Mouse (Mus musculus) hindbrain, embryonic 16.5 days (tissue): Measurements from ENCODE around the gene AW209491. TPM values are rescaled to one million over a fixed set of nuclear protein-coding genes. Genes with fewer than 3 reads are reported as not detected.

ENCODE experiments used
- ATAC-seq: fragments of 200-750 bp; cut with Nextera tagmentation; 2 replicates; pipeline ENCODE4 v1.8.0; 2017; ENCODE audit warnings: moderate TSS enrichment, moderate library complexity
- H3K27ac ChIP-seq: fragments of 300-500 bp; sonication (generic); 2 replicates; pipeline ENCODE4 v1.5.1; 2014; ENCODE audit warnings: low read depth, mild to moderate bottlenecking, control low read depth, low read length, moderate library complexity
- H3K27me3 ChIP-seq: fragments of 300-500 bp; sonication (generic); replicated peaks from 2 replicates; pipeline ENCODE4 v1.6.1; 2014; ENCODE audit warnings: low read length; ENCODE audit not compliant: control insufficient read depth, insufficient read depth
- H3K36me3 ChIP-seq: fragments of 300-500 bp; sonication (generic); 2 replicates; pipeline ENCODE4 v1.6.1; 2014; ENCODE audit warnings: mild to moderate bottlenecking, low read length, moderate library complexity, mixed read lengths; ENCODE audit not compliant: control insufficient read depth, insufficient read depth
- H3K4me1 ChIP-seq: fragments of 300-500 bp; sonication (generic); 2 replicates; pipeline ENCODE4 v1.6.1; 2014; ENCODE audit warnings: low read depth, low read length; ENCODE audit not compliant: control insufficient read depth, insufficient read depth
- H3K4me2 ChIP-seq: fragments of 300-500 bp; sonication (generic); 2 replicates; pipeline ENCODE4 v1.6.1; 2014; ENCODE audit warnings: mild to moderate bottlenecking, low read length, control low read depth, moderate library complexity
- H3K4me3 ChIP-seq: fragments of 300-500 bp; sonication (generic); 2 replicates; pipeline ENCODE4 v1.5.1; 2014; ENCODE audit warnings: mild to moderate bottlenecking, low read length, control low read depth, moderate library complexity
- H3K9ac ChIP-seq: fragments of 300-500 bp; sonication (generic); 2 replicates; pipeline ENCODE4 v1.6.1; 2014; ENCODE audit warnings: low read depth, mild to moderate bottlenecking, control low read depth, low read length, moderate library complexity
- H3K9me3 ChIP-seq: fragments of 300-500 bp; sonication (generic); 2 replicates; pipeline ENCODE4 v1.6.1; 2014; ENCODE audit warnings: mild to moderate bottlenecking, low read length, moderate library complexity; ENCODE audit not compliant: control insufficient read depth
- WGBS: fragments of 180-500 bp; shearing (Covaris S2); extraction: QIAGEN DNeasy Blood & Tissue Kit; methylation state at CpG from one replicate; pipeline ENCODE4 v1.1.7; 2014; 5-methylcytosine and 5-hydroxymethylcytosine counted together
- polyA plus RNA-seq: library from polyadenylated mRNA; unstranded; fragments of >200 nt; fragmentation: Nextera tagmentation; extraction: Ambion mirVana; gene quantifications from 2 replicates; pipeline ENCODE4 v1.2.1, GENCODE M21; 2015

The AW209491 gene
- 45.2 and 47.6 TPM in 2 replicates for polyA plus RNA-seq

DNA sequence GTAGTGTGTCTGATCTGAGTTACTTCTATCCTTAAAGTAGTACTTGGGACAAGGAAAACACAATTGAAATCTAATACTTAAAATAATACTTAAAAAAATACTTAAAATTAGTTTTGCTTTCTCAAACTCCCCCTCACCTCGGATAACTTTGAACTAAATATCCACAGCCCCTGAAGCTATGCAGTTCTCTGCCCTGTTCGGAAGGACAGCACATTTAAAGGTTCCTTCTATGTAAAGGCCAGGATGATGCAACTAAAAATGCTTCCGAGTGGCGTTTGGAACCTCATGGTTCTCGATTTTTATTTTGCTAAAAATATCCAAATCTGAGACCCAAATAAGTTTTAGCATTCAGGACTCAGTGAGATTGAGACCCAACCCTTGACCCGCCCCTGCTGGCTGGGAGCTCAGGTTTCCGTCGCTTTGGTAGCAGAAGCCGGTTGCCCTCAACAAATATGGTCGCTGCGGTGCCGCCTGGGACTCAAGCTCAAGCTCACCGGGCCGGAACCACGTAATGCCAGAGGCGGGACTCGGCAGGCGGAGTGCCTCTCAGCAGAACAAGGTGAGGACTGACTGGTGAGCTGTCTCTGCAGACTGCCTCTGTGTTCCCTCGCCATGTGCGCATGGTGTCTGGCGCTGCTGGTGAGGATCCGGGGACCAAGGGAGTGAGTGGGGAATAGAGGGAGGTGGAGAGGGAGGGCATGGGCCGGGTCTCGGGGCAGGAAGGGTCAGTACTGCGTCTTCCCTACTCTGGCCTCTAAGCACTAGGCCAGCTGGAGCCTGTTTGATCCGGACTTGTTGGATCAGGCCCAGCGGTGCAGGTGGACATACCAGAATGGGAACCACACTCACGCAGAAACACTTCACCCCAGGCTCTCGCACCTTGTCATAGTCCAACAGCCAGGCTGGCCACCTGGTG lies at the start of gene AW209491:
Gene AW209491, plus strand, starts transcription at position 429 of the 916 bp plus-strand sequence.
- Histone ChIP-seq H3K27ac (peak within 1 kb of the TSS; percentile 72), H3K9me3 (no peaks in the 10 kb centered on the region), H3K4me1 (peaks cover 9% of the 10 kb centered on the region), H3K36me3 (peaks cover 12% of the 10 kb centered on the region), H3K4me3 (peak within 1 kb of the TSS; percentile 54), H3K9ac (peak within 1 kb of the TSS; percentile 65), H3K4me2 (peak within 1 kb of the TSS; percentile 70), H3K27me3 (no peaks in the 10 kb centered on the region)
- WGBS = 2% methylated on average over 29 of the region's 29 CpGs
- ATAC-seq = peak; percentile 98

- H3K4me3 ChIP-seq = no peak overlapping the region
- H3K4me2 ChIP-seq = no peak overlapping the region
- no peak overlapping the region for H3K27ac ChIP-seq
- H3K9me3 ChIP-seq = no peaks in the 10 kb centered on the region
- no peak for ATAC-seq
- no peaks in the 10 kb centered on the region for H3K4me1 ChIP-seq
- H3K27me3 ChIP-seq = no peaks in the 10 kb centered on the region
- WGBS = 79% methylated on average over 3 of the region's 3 CpGs
- no peaks in the 10 kb centered on the region for H3K36me3 ChIP-seq
- H3K9ac ChIP-seq = no peak overlapping the region
These were observed 49.6 kb upstream of the AW209491 start for GRCm38 (mm10) chr13:14580392-14580791.

GRCm38 (mm10) chr13:14602744-14603143 lies 27.2 kb upstream of the AW209491 start:
- 96% methylated on average over 2 of the region's 2 CpGs for WGBS
- H3K9me3 ChIP-seq = no peaks in the 10 kb centered on the region
- no peak overlapping the region for H3K27ac ChIP-seq
- no peak overlapping the region for H3K4me3 ChIP-seq
- H3K4me1 ChIP-seq = no peaks in the 10 kb centered on the region
- H3K4me2 ChIP-seq = no peak overlapping the region
- no peaks in the 10 kb centered on the region for H3K36me3 ChIP-seq
- H3K9ac ChIP-seq = no peak overlapping the region
- H3K27me3 ChIP-seq = no peaks in the 10 kb centered on the region
- no peak for ATAC-seq

DNA sequence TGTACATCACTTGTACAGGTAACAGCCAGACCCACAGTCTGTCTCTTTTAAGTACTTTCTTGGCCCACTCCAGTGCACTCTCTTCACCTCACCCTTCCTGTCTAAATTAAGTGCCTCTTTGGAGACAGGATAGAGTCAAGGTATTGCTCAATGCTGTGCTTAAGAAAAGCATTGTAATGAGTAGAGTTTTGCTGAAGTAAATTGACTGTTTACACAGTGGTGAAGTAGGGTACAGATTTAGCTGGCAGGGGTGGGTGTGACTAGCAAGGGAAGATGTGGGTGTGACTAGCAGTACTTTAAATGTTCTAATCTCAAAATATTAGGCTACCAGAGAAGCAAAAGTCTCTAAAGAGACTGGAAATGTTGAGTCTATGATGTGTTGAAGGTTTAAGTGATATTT lies 22.3 kb upstream of the AW209491 start:
- no peak for ATAC-seq
- Histone ChIP-seq H3K9ac (no peak overlapping the region), H3K27me3 (no peaks in the 10 kb centered on the region), H3K36me3 (peaks cover 5% of the 10 kb centered on the region; the same call in 1 of the 2 replicates), H3K4me3 (no peak overlapping the region), H3K4me1 (peaks cover 7% of the 10 kb centered on the region), H3K27ac (no peak overlapping the region), H3K9me3 (no peaks in the 10 kb centered on the region), H3K4me2 (no peak overlapping the region)

- Histone ChIP-seq H3K4me2 (peak overlapping the region; percentile 56), H3K27ac (peak overlapping the region; percentile 75; the same call in 1 of the 2 replicates), H3K9me3 (no peaks in the 10 kb centered on the region), H3K27me3 (no peaks in the 10 kb centered on the region), H3K4me1 (peaks cover 7% of the 10 kb centered on the region), H3K36me3 (peaks cover 13% of the 10 kb centered on the region), H3K4me3 (peak overlapping the region; percentile 94), H3K9ac (peak overlapping the region; percentile 78)
- 7% methylated on average over 10 of the region's 10 CpGs for WGBS
- peak; percentile 69 for ATAC-seq
These were observed 17.5 kb upstream of the AW209491 start for GRCm38 (mm10) chr13:14612463-14612862.

DNA sequence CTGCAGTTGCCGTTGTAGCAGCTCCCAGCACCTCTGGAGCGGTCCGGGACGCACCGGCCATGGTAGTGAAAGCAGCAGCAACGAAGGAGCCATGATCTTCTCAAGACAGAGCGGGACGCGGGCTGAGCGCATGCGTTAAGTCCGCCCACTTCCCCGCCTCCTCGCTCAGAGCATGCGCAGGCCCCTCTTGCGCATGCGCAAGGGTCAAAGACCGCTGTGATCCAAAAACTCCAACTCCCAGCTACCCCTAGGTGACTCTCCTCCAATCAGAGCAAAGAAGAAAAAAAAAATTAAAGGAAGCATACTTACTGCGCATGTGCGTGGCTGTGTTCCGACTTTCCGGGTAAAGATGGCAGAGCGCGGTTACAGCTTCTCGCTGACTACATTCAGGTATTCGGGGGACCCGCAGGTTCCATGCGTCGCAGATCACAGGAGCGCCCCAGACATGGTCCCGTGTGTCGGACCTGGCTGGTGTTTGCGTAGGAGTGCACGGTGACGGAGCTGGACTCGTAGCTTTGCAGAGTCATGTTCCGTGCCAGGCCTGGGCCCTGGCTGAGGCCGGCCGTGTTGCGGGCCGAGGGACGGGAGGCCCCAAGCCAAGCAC lies 16.9 kb upstream of the AW209491 start, which contains the start of the genes Mrpl32 and Psma2:
Gene Mrpl32, minus strand, starts transcription at position 240 of the 604 bp plus-strand sequence.
Gene Psma2, plus strand, starts transcription at position 315 of the 604 bp plus-strand sequence.
- Histone ChIP-seq H3K4me3 (peak within 1 kb of the TSS; percentile 94), H3K4me2 (peak within 1 kb of the TSS; percentile 71), H3K27me3 (no peaks in the 10 kb centered on the region), H3K9ac (peak within 1 kb of the TSS; percentile 90), H3K36me3 (peaks cover 15% of the 10 kb centered on the region), H3K4me1 (peaks cover 7% of the 10 kb centered on the region), H3K27ac (peak within 1 kb of the TSS; percentile 75), H3K9me3 (no peaks in the 10 kb centered on the region)
- peak; percentile 98 for ATAC-seq
- WGBS = under 1% methylated on average over 42 of the region's 42 CpGs

GRCm38 (mm10) chr13:14613553-14613952 lies 16.4 kb upstream of the AW209491 start:
- under 1% methylated on average over 9 of the region's 9 CpGs for WGBS
- H3K27me3 ChIP-seq = no peaks in the 10 kb centered on the region
- H3K36me3 ChIP-seq = peaks cover 16% of the 10 kb centered on the region
- H3K4me1 ChIP-seq = peaks cover 7% of the 10 kb centered on the region
- H3K9ac ChIP-seq = peak overlapping the region; percentile 90
- H3K9me3 ChIP-seq = no peaks in the 10 kb centered on the region
- H3K4me3 ChIP-seq = peak overlapping the region; percentile 94
- H3K27ac ChIP-seq = peak overlapping the region; percentile 68
- no peak for ATAC-seq
- H3K4me2 ChIP-seq = peak overlapping the region; percentile 71

DNA sequence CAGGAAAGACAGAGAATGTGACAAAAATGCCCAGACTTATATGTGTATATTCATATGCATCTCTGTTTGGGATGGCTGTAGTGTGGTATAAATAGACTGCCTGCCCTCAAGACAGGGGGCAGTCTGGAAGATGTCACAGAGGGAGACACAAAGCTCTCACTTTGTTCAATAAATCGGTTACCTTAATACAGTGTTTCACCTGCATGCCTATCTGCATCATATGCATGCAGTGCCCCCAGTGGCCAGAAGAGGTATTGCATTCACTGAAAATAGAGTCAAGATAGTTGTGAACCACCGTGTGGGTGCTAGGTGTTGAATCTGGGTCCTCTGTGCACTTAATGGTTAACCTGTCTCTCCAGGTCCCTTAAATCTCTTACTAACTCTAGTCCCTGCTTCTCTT lies 11.2 kb upstream of the AW209491 start:
- Histone ChIP-seq H3K4me3 (no peak overlapping the region), H3K27me3 (no peaks in the 10 kb centered on the region), H3K9ac (no peak overlapping the region), H3K36me3 (peaks cover 24% of the 10 kb centered on the region), H3K4me1 (no peaks in the 10 kb centered on the region; the same call in 1 of the 2 replicates), H3K9me3 (no peaks in the 10 kb centered on the region), H3K27ac (no peak overlapping the region), H3K4me2 (no peak overlapping the region)
- ATAC-seq = peak; percentile 63; the same call in 1 of the 2 replicates
- WGBS = 40% methylated on average over 2 of the region's 2 CpGs

DNA sequence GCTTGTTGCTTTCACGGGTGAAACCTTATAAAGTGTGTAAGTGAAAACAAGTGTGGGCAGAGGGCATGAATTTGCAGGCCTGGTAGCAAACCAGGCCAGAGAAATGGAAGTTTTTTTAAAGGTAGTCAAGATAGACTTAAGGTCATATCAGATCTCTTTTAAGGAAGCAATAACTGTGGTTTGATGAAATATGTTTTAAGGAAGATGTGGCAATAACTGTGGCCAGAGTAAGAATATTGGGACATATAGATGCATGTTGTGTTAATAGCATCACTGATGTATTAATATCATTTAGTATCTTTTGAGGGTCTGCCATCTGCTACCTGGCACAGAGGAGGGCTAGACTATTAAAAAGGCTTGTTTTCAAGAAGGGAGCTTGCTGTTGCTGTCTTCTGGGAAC lies 10.0 kb downstream of the AW209491 start:
- no peak overlapping the region for H3K4me3 ChIP-seq
- no peak overlapping the region for H3K4me2 ChIP-seq
- no peaks in the 10 kb centered on the region for H3K9me3 ChIP-seq
- H3K27me3 ChIP-seq = no peaks in the 10 kb centered on the region
- no peak overlapping the region for H3K27ac ChIP-seq
- H3K4me1 ChIP-seq = no peaks in the 10 kb centered on the region
- no peak overlapping the region for H3K9ac ChIP-seq
- WGBS = 75% methylated on average over 1 of the region's 1 CpGs
- peaks cover 22% of the 10 kb centered on the region for H3K36me3 ChIP-seq
- ATAC-seq = no peak
